Mouse (Mus musculus) layer of hippocampus, postnatal 36 days (tissue): Measurements from ENCODE around the gene Fn1. TPM values are rescaled to one million over a fixed set of nuclear protein-coding genes. Genes with fewer than 3 reads are reported as not detected.

Source experiments
- DNase-seq, 2 experiments: peaks; one replicate each; pipeline ENCODE4 v3.0.0; 2022
- total RNA-seq, 2 experiments: library from RNA; stranded (reverse); gene quantifications; 2 replicates each; pipeline ENCODE4 v1.2.3; 2021

Gene Fn1
- total RNA-seq, 2 experiments from 2014 or later = 33.0 to 50.3 TPM

GRCm38 (mm10) chr1:71650741-71651140 is 2.3 kb downstream of the Fn1 start:
- no peak for DNase-seq

GRCm38 (mm10) chr1:71648166-71648565 is 4.8 kb downstream of the Fn1 start:
- no peak for DNase-seq

DNA sequence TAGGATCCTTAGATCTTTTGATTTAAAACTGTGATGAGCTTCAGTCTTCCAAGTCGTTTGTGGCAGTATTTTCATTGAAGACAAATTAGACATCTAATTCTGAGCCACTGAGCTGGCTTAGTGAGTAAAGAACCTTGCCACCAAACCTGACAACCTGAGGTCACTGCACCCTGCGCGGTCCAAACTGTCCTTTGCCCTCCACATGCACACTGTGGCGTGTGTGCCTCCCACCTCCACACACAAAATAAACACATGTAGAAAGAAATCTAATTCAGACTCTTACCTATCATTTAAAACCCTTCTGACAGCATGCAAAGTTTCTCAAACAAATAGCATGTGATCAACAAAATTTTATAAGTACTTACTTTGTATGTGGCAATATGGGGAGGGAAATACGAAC is 6.2 kb downstream of the Fn1 start:
- DNase-seq = no peak

DNA sequence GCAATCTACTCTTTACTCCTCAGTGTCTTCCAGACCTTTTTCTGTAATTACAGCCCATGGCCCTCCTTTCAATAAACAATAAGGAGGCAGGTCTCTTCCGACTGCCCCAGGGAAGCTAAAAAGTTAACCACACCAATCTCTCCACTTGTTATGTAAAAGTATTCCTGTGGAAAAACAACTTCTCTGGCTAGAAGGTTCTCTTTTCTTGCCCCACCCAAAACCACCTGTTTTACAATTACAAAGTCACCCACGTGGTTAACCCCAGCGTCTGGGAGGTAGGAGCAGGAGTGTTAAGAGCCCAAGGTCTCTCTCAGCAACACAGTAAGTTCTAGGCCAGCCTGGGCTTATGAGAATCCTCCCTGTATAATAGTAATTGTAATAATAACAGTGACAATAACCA is 7.0 kb downstream of the Fn1 start:
- no peak for DNase-seq

- DNase-seq = no peak
Measured at GRCm38 (mm10) chr1:71645466-71645865, 7.5 kb downstream of the Fn1 start.

- DNase-seq = no peak
Measured at GRCm38 (mm10) chr1:71642794-71643193, 10.2 kb downstream of the Fn1 start.

DNA sequence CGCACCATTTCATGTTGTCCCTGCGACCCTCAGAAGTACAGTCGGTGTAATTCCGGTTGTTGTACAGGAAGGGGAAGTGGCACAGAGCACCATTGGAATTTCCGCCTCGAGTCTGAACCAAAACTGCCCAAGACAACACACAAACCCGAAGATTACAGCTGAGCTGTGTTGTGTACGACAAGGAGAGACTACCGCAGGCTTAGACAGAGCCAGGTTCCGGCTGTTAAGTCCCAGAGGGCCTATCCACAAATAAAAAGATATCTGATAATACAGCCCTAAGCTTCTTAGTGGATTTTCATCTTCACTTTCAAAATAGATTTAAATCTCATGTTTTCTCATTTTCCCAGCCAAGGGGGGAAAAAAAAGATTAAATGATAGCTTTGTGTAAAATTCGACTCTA is 11.8 kb downstream of the Fn1 start:
- no peak for DNase-seq

- DNase-seq = no peak
Measured at GRCm38 (mm10) chr1:71640157-71640556, 12.8 kb downstream of the Fn1 start.

DNA sequence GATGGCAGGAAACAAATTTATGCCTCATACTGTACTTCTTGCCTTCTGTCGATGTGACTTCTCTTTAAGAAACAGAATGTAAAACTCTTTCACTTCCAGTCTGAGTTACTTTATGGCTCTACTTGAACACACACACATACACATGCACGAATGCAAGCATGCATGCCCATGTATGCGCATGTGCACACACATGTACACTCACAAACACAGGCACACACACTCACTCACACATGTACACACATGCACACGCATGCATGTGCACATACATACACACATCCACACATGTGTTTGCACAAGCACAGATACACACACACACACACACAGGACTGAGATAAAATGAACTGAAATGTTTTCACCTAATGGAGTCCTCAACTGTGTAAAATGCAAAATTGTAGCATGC is 16.3 kb downstream of the Fn1 start:
- no peak for DNase-seq

DNA sequence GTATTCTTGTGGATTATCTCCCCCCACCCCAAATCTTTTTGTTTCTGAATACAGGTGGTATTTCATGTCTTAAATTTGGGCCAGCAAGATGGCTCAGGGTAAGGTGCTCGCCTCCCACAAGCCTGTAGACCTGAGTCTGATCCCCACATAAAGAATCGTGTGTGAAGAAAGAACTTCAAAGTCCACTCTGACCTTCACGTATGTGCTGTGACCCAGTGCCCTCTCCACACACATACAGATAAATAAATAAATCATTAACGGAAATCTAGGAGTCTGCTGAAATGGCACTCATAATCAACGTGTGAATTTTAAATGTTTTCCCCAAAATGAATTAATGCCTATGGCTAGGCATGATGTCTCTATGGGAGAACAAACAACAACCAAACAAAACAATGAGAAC is 16.9 kb downstream of the Fn1 start:
- DNase-seq = no peak

GRCm38 (mm10) chr1:71635101-71636014 is 17.6 kb downstream of the Fn1 start:
- no peak for DNase-seq

DNA sequence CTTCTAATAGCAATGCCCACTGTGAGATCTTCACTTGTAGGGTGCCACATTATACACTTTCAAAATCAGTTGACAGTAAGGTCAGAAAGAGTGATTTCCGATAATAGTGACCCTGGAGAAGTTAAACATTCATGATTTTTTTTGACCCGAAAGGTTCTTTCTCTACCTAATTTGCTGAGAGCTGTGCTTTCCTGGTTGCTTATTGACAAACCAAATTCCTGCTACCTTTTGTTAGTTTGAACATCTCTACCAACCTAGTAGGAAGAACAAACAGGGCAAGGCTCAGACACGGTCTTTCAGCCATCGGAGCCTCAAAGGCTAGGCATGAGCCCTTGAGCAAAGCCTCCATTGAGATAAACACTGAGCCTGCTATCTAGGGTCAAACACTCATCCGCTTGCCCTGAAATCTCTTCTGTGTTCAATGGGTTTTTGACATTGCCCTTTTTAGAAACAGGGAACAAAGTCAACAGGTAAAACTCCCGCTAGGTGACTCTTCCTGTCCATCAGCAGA is 18.5 kb downstream of the Fn1 start:
- DNase-seq = no peak

GRCm38 (mm10) chr1:71632387-71632786 is 20.6 kb downstream of the Fn1 start:
- no peak for DNase-seq

- no peak for DNase-seq
Measured at GRCm38 (mm10) chr1:71631811-71632210, 21.2 kb downstream of the Fn1 start.

DNA sequence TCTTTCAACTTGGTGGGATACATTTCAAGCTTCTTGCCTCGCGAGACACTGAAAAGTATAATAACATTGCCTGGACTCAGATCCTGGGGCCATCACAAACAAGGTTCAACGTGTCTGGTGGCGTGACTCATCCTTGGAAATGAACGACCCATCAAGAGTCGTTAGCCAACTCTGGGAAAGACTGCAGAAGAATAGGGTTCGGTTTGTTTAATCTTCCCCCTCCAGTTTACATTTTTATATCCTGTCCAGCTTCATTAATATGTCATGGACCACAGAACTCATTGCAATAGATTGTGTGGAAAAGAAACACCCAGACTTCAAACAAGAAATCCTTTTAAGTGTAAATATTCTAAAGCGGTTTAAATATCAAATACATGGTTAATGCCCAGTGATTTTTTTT is 22.8 kb downstream of the Fn1 start:
- DNase-seq = no peak

DNA sequence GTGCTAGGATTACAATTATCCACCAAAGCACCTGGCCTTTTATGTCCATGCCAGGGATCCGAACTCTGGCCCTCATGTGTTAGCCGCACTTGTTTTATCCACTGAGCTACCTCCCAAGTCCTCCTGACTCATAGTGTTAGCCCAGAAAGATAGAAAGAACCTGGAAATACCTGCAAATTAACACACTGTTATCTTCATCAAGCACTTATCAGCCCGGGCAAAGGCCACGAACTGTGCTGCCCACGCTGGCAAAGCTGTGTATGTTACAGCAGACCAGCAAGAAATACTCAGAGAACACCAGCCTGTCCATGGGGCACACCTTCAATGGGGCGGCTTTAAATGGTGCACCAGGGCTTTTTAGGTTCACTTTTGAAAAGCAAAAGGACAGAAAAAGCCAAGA is 29.4 kb downstream of the Fn1 start:
- DNase-seq = no peak

GRCm38 (mm10) chr1:71621526-71621925 is 31.5 kb downstream of the Fn1 start:
- DNase-seq = no peak

DNA sequence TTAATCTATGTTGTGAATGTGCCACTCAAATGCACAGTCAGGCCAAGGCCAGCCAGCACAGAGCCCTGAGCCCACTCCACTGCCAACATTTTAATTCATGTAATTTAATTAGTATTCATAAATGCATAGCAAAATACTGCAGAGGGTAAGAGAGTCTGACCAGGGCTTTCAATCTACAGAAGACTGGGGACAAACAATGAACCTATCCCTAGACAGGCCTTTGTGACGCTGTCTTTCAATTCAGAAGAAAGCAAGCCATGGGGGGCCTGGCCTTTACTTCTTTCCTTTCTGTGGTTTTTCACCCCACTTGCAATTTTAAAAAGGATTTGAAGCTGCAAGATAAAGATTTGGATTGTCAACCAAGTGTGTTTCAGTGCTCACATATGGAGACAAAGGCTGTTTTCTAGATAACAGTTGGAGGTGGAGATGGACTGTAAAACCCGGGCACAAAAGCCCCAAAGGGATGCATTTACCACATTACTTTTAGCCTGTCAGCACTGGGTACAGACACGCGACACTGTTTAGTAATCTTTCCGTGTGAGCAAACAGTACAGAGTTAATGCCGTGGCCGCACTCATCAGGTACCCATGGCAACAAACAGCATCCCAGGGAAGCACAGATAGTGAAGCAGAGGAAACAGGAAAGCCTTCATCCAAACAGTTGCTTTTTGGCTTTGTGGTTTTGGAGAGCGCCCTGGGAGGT is 38.3 kb downstream of the Fn1 start:
- peak; percentile 5 to 12 for DNase-seq

- DNase-seq = no peak
Measured at GRCm38 (mm10) chr1:71612256-71612655, 40.7 kb downstream of the Fn1 start.

GRCm38 (mm10) chr1:71609916-71610315 is 43.1 kb downstream of the Fn1 start:
- DNase-seq = no peak

DNA sequence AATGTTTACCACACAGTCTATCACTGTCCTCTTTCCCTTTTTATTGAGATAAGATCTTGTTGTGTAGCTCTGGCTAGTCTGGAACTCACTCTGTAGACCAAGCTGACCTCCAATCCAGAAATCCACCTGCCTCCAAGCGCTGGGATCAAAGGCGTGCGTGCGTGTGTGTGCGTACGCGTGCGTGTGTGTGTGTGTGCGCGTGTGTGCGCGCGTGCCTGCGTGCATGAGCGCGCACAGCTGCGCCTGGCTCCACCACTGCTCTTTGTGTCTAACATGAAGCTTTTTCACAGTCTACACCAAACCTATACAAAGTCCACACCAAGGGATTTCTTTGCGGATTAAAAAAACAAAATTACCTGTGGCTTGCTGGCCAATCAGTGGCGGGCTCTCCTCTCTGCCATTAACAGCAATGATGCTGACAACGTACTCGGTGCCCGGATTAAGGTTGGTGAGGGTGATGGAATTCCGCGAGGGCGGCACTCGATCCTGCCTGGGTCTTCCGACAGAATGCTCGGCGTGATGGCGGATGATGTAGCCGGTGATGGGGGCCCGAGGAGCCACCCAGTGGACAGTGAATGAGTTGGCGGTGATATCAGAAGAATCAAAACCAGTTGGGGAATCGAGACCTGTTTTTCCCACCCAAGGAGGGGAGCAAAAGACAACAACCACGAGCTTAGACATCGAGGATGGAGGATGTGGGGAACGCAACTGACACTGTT is 43.8 kb downstream of the Fn1 start:
- no peak for DNase-seq

- no peak for DNase-seq
Measured at GRCm38 (mm10) chr1:71606600-71607325, 46.2 kb downstream of the Fn1 start.
